Mouse (Mus musculus) heart, embryonic 15.5 days (tissue): ENCODE data around the gene Hus1. TPM values are rescaled to one million over a fixed set of nuclear protein-coding genes. Genes with fewer than 3 reads are reported as not detected.

Source experiments
- ATAC-seq: fragments of 200-750 bp; cut with Nextera tagmentation; replicated peaks from 2 replicates; pipeline ENCODE4 v1.8.0; 2017; ENCODE audit warnings: low read depth, moderate TSS enrichment; ENCODE audit not compliant: insufficient number of reproducible peaks, insufficient read depth, low FRiP score
- H3K27ac ChIP-seq: fragments of 300-500 bp; sonication (generic); 2 replicates; pipeline ENCODE4 v1.5.1; 2015; ENCODE audit warnings: mild to moderate bottlenecking, inconsistent platforms
- H3K27me3 ChIP-seq: fragments of 300-500 bp; sonication (generic); 2 replicates; pipeline ENCODE4 v1.6.1; 2015; ENCODE audit warnings: inconsistent platforms
- H3K36me3 ChIP-seq: fragments of 300-500 bp; sonication (generic); 2 replicates; pipeline ENCODE4 v1.6.1; 2015; ENCODE audit warnings: mild to moderate bottlenecking, inconsistent platforms
- H3K4me1 ChIP-seq: fragments of 300-500 bp; sonication (generic); replicated peaks from 2 replicates; pipeline ENCODE4 v1.6.1; 2015; ENCODE audit warnings: inconsistent platforms
- H3K4me2 ChIP-seq: fragments of 300-500 bp; sonication (generic); 2 replicates; pipeline ENCODE4 v1.6.1; 2015; ENCODE audit warnings: inconsistent platforms, mild to moderate bottlenecking, moderate library complexity
- H3K4me3 ChIP-seq: fragments of 300-500 bp; sonication (generic); 2 replicates; pipeline ENCODE4 v1.5.1; 2015; ENCODE audit warnings: mild to moderate bottlenecking, inconsistent platforms
- H3K9ac ChIP-seq: fragments of 300-500 bp; sonication (generic); 2 replicates; pipeline ENCODE4 v1.6.1; 2015; ENCODE audit warnings: mild to moderate bottlenecking, inconsistent platforms
- H3K9me3 ChIP-seq: fragments of 300-500 bp; sonication (generic); replicated peaks from 2 replicates; pipeline ENCODE4 v1.6.1; 2016; ENCODE audit warnings: inconsistent platforms
- WGBS: fragments of 180-500 bp; shearing (Covaris S2); methylation state at CpG from one replicate; pipeline ENCODE4 v1.1.7; 2015; ENCODE audit warnings: mixed read lengths; 5-methylcytosine and 5-hydroxymethylcytosine counted together
- polyA plus RNA-seq: library from polyadenylated mRNA; unstranded; fragments of >200 nt; fragmentation: Nextera tagmentation; extraction: Ambion mirVana; gene quantifications from 2 replicates; pipeline ENCODE4 v1.2.1, GENCODE M21; 2015

The Hus1 gene
- polyA plus RNA-seq, 1 experiment from 2014 or later: 12.6 TPM

- Histone ChIP-seq H3K4me1 (no peaks in the 10 kb centered on the region), H3K27me3 (no peaks in the 10 kb centered on the region), H3K27ac (no peak overlapping the region), H3K9ac (no peak overlapping the region), H3K36me3 (no peaks in the 10 kb centered on the region), H3K4me3 (no peak overlapping the region), H3K4me2 (no peak overlapping the region), H3K9me3 (no peaks in the 10 kb centered on the region)
- no peak for ATAC-seq
- WGBS: 55% methylated on average over 4 of the region's 4 CpGs
Measured at GRCm38 (mm10) chr11:8944114-8944513, 66.9 kb downstream of the Hus1 start.

Other genes starting within 250 kb of the Hus1 start
- 0.08 TPM in 1 of 2 replicates, not detected in the other for gene Pkd1l1, start 37.9 kb downstream of the Hus1 start, polyA plus RNA-seq
- gene Gm11992, start 37.4 kb upstream of the Hus1 start, polyA plus RNA-seq: 3.3 and 5.1 TPM in 2 replicates
- gene Sun3, start 37.8 kb upstream of the Hus1 start, polyA plus RNA-seq: 0.49 and 0.82 TPM in 2 replicates
- 33.6 and 37.9 TPM in 2 replicates for gene Upp1, start 106.9 kb upstream of the Hus1 start, polyA plus RNA-seq
- 0.01 and 0.03 TPM in 2 replicates for gene Abca13, start 180.8 kb upstream of the Hus1 start, polyA plus RNA-seq